In the genomic region with DNA sequence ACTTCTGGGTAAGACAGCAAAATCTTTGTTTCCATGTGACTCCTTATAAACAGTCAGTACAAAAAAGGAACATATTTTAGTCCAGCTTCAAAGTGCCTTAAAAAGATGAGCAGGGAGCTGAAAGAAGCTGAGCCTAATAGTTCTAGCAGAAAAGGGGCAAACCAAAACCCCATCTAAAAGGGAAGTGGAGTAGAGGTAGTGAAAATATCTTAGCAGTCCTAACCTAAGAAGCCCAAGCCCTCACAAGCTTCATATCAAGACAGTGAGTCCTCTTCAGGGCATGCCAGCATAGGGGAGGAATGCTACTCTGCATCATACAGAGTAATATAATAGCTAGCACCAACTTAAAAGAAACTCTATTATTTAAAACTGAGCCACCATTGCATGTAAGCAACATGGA, we compare ENCODE assay signal across 16 mouse cellular contexts. TPM values are rescaled to one million over a fixed set of nuclear protein-coding genes. Genes with fewer than 3 reads are reported as not detected.
A peak's percentile ranks its signal among the peaks of the same experiment; 100 is the strongest.
DNase-seq lines count a peak whose midpoint lies in the region; ATAC-seq lines count a peak whose summit lies in the region.
"Had no signal": no experiment of that assay in that cellular context is flagged by ENCODE, and none has a peak within 500 bp of the region (broad histone marks: within the 10 kb centered on the region; RNA-seq: fewer than 3 reads in every experiment).

No protein-coding gene starts in this region.

- ATAC-seq in common myeloid progenitor, adult 5-6 weeks (replicated peaks; ENCODE audit: low read depth, poor library complexity, severe bottlenecking), result peak; percentile 38; the same call in 1 of the 2 replicates
- peak; percentile 56 for ATAC-seq in megakaryocyte, adult 5-6 weeks (ENCODE audit: poor library complexity, severe bottlenecking)
- ATAC-seq in cerebellum, adult (ENCODE audit: insufficient number of reproducible peaks, low FRiP score, low TSS enrichment), result no peak
- ATAC-seq: forebrain, embryonic 13.5 days; forebrain, embryonic 16.5 days had no signal

- DNase-seq in A20 (ENCODE audit: low read depth, low spot score), result peak; percentile 54
- no peak for DNase-seq in adrenal gland, postnatal 4 days (ENCODE audit: low spot score in 2 of 2)
- no peak for DNase-seq in left cerebral cortex, adult 8-10 months (ENCODE audit: low spot score in 2 of 2)
- DNase-seq: adrenal gland, adult 2 months; adrenal gland, postnatal 10 days; adrenal gland, postnatal 25 days; cerebellum, adult 18-20 months; cerebellum, adult 8-10 months; cerebellum, adult 9-11 months; cerebellum, postnatal 14 days; cerebellum, postnatal 36 days had no signal

RNA-seq across cellular contexts. Expression of a gene that starts 18.5 kb away (rescaled TPM):
- total RNA-seq in common myeloid progenitor, adult 5-6 weeks (2017), result 0.18 TPM in 1 of 2 replicates, not detected in the other
- total RNA-seq in megakaryocyte, adult 5-6 weeks (2015), result not detected in 2 replicates
- total RNA-seq in megakaryocyte, adult 5-6 weeks (2017), result 0.04 TPM in 2 replicates
- 1 to 10 TPM; 3.8 to 4.7 TPM for total RNA-seq in adrenal gland, postnatal 4 days (2021)
- total RNA-seq in left cerebral cortex, adult 8-10 months (2022), result 10 to 100 TPM; 15.1 to 19.3 (median 17.1) TPM
